Mouse (Mus musculus) embryo, embryonic 11 days (tissue): ENCODE measurements at regions not wholly inside any gene's neighbourhood (a gene's known extent, or its start where the extent isn't known, plus 50 kb on each side); places are given as distances from the start of the nearest gene placed in this dataset.

Experiments
- DNase-seq: peaks from one replicate; pipeline ENCODE4 v3.0.0-alpha.2; 2015

GRCm38 (mm10) chr6:98429120-98429519 is 86.6 kb upstream of the Gm765 start:
- no peak for DNase-seq

DNA sequence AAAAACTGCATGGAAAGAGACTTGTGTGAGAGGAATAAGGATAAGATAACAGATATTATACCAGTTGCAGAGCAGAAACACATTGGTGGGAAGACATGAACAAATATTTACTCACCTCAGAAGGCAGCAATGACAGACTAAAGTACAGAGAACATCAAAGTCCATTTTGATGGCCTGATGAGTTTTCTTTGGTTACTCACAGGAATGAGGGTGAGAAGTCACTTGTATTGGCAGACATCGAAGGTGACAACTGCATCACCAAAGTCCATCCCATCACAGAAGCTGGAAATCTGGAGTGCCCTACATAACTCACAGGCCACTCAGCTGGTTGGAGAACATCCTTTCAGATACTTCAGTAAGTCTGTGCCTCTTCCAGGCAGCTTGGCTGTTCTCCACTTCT is 60.1 kb upstream of the Gm765 start:
- DNase-seq = no peak

DNA sequence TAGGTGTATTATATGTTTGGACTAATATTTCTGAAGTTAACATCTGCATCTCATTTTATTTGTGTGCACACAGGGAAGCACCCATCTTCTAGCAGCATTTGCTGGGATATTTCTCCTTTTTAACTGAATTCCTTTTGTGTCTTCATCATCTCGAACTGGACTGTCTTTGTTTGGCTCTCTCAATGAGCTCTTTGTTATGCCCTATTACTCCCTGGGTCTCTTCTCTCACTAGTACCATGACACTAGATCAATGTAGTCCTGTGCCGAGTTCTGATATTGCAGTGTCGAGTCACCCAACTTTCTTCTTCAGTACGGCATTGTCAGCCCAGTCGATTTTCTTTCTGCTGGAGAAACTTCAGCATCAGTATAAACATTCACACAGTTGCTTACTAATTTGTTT is 52.0 kb upstream of the Gm765 start:
- no peak for DNase-seq
